Mouse (Mus musculus): ENCODE measurements at regions not wholly inside any gene's neighbourhood (a gene's known extent, or its start where the extent isn't known, plus 50 kb on each side); places are given as distances from the start of the nearest gene placed in this dataset.

DNA sequence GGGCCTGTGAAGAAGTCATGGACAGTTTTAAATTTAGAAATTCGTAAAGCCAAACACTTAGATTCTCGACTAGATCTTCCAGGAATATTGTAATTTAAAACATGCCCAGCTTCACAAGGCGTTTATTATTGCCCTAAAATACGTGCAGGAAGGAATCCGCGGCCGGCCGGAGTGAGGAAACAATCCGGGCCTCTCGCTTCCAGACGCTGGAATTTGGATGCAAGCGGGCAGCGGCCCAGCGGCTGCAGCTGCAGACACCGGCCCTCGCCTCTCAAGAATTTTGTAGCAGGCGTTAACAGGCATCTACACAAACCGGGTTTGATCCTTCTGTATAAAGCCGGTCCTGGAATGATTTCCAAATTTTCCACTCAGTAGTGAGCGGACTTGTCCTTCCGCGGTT is 260.7 kb upstream of the Nfe2l3 start:
- H3K27me3 ChIP-seq (ENCODE audit: control insufficient read depth, insufficient read depth, low read length) = peaks cover 27% of the 10 kb centered on the region
- TF ChIP-seq CTCF (IDR thresholded peaks at IDR 0.05; ENCODE audit: low read depth, low read length) = no peak
- no peak for TF ChIP-seq POLR2A (IDR thresholded peaks at IDR 0.05; ENCODE audit: extremely low read depth, insufficient read depth, low read length)
- no peaks in the 10 kb centered on the region for H3K36me3 ChIP-seq (ENCODE audit: control insufficient read depth, insufficient read depth, low read length)
- no peaks in the 10 kb centered on the region; the same call in 1 of the 2 replicates for H3K4me1 ChIP-seq (ENCODE audit: control insufficient read depth, insufficient read depth, low read length)
- 10% methylated on average over 22 of the region's 22 CpGs for WGBS
- no peak for DNase-seq (ENCODE audit: extremely low read depth, low read depth, low spot score)
- no peaks in the 10 kb centered on the region for H3K79me2 ChIP-seq (ENCODE audit: control insufficient read depth, insufficient read depth, low read length)
- H3K4me3 ChIP-seq (ENCODE audit: insufficient read depth, low read depth, low read length) = no peak overlapping the region
- no peak overlapping the region for H3K27ac ChIP-seq (replicated peaks; ENCODE audit: insufficient read depth, low read depth, low read length)
- no peak overlapping the region for H3K9ac ChIP-seq (ENCODE audit: low read depth, low read length)

DNA sequence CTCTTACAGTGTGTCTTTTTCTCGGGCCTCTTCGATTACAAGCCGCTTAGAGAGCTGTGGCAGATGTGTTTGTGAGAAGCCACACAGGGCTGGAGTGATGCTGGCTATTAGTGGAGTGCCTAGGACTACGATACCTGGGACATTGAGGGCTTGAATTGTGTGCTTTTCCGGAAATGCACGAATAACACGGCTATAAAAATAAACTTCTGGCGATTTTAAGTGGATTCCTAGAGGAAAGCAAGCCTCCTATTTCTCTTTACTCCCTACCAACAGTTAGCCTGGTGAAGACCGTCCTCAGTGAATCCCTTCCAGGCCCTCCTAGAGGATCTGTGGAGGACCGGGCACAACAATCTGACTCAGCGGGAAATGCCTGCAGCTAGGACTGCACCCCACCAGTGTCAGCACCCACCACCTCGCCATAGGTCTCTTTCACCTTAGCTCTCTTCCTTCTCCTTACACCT is 260.1 kb upstream of the Nfe2l3 start:
- TF ChIP-seq CTCF (IDR thresholded peaks at IDR 0.05; ENCODE audit: low read depth, low read length) (no peak), POLR2A (IDR thresholded peaks at IDR 0.05; ENCODE audit: extremely low read depth, insufficient read depth, low read length) (no peak)
- Histone ChIP-seq H3K27ac (replicated peaks; ENCODE audit: insufficient read depth, low read depth, low read length) (no peak overlapping the region), H3K4me3 (ENCODE audit: insufficient read depth, low read depth, low read length) (no peak overlapping the region), H3K4me1 (ENCODE audit: control insufficient read depth, insufficient read depth, low read length) (no peaks in the 10 kb centered on the region; the same call in 1 of the 2 replicates), H3K27me3 (ENCODE audit: control insufficient read depth, insufficient read depth, low read length) (peaks cover 31% of the 10 kb centered on the region), H3K36me3 (ENCODE audit: control insufficient read depth, insufficient read depth, low read length) (no peaks in the 10 kb centered on the region), H3K9ac (ENCODE audit: low read depth, low read length) (no peak overlapping the region), H3K79me2 (ENCODE audit: control insufficient read depth, insufficient read depth, low read length) (no peaks in the 10 kb centered on the region)
- WGBS = 10% methylated on average over 12 of the region's 12 CpGs
- no peak for DNase-seq (ENCODE audit: extremely low read depth, low read depth, low spot score)

DNA sequence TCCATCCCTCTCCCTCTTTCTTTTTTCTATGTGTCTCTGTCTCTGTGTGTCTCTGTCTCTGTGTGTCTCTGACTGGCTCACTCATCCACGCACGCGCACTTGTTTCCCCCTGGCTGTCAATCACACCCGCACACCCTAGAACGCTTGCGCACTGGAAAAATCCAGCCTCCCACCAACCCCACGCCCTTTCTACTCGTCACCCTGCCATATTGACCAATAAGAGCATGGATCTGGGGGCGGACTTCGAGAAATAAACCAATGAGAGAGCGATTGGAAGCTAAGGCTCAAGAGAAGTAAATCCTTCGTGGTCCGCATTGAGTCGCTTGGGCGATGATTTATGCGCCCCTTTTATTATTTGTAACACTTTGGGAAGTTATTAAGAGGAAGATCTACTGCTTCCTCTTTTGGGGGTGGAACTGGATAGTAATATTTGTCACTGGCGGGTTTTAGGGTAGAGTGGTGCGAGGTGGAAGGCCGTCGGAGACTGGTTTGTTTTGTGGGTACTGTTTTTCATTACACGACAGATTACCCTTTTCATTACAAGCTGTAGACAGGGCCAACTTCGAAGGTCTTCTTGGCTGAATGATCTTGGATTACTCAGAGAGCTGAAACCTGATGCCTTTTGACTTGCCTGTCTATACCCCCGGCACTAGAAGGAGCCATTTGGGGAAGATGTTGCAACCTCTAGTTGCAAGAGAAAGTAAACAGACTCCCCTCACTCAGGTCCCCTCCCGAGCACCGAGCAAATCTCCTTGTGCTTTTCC is 259.4 kb upstream of the Nfe2l3 start:
- DNase-seq (ENCODE audit: extremely low read depth, low read depth, low spot score) = no peak
- H3K4me3 ChIP-seq (ENCODE audit: insufficient read depth, low read depth, low read length) = no peak overlapping the region
- H3K4me1 ChIP-seq (ENCODE audit: control insufficient read depth, insufficient read depth, low read length) = no peaks in the 10 kb centered on the region; the same call in 1 of the 2 replicates
- WGBS = 4% methylated on average over 25 of the region's 25 CpGs
- H3K27me3 ChIP-seq (ENCODE audit: control insufficient read depth, insufficient read depth, low read length) = peaks cover 36% of the 10 kb centered on the region
- TF ChIP-seq POLR2A (IDR thresholded peaks at IDR 0.05; ENCODE audit: extremely low read depth, insufficient read depth, low read length) (no peak), CTCF (IDR thresholded peaks at IDR 0.05; ENCODE audit: low read depth, low read length) (no peak)
- H3K36me3 ChIP-seq (ENCODE audit: control insufficient read depth, insufficient read depth, low read length) = no peaks in the 10 kb centered on the region
- no peak overlapping the region for H3K27ac ChIP-seq (replicated peaks; ENCODE audit: insufficient read depth, low read depth, low read length)
- H3K9ac ChIP-seq (ENCODE audit: low read depth, low read length) = no peak overlapping the region
- H3K79me2 ChIP-seq (ENCODE audit: control insufficient read depth, insufficient read depth, low read length) = no peaks in the 10 kb centered on the region

- DNase-seq (ENCODE audit: extremely low read depth, low read depth, low spot score) = no peak
- Histone ChIP-seq H3K27me3 (ENCODE audit: control insufficient read depth, insufficient read depth, low read length) (peaks cover 37% of the 10 kb centered on the region), H3K4me1 (ENCODE audit: control insufficient read depth, insufficient read depth, low read length) (no peaks in the 10 kb centered on the region; the same call in 1 of the 2 replicates), H3K4me3 (ENCODE audit: insufficient read depth, low read depth, low read length) (no peak overlapping the region), H3K9ac (ENCODE audit: low read depth, low read length) (no peak overlapping the region), H3K36me3 (ENCODE audit: control insufficient read depth, insufficient read depth, low read length) (no peaks in the 10 kb centered on the region), H3K27ac (replicated peaks; ENCODE audit: insufficient read depth, low read depth, low read length) (no peak overlapping the region), H3K79me2 (ENCODE audit: control insufficient read depth, insufficient read depth, low read length) (no peaks in the 10 kb centered on the region)
- TF ChIP-seq CTCF (IDR thresholded peaks at IDR 0.05; ENCODE audit: low read depth, low read length) = no peak
- no peak for TF ChIP-seq POLR2A (IDR thresholded peaks at IDR 0.05; ENCODE audit: extremely low read depth, insufficient read depth, low read length)
- 6% methylated on average over 28 of the region's 28 CpGs for WGBS
Measured at GRCm38 (mm10) chr6:51173620-51174442, 258.6 kb upstream of the Nfe2l3 start.

- H3K27me3 ChIP-seq (ENCODE audit: control insufficient read depth, insufficient read depth, low read length) = peaks cover 36% of the 10 kb centered on the region
- H3K79me2 ChIP-seq (ENCODE audit: control insufficient read depth, insufficient read depth, low read length) = no peaks in the 10 kb centered on the region
- TF ChIP-seq CTCF (IDR thresholded peaks at IDR 0.05; ENCODE audit: low read depth, low read length) (no peak), POLR2A (IDR thresholded peaks at IDR 0.05; ENCODE audit: extremely low read depth, insufficient read depth, low read length) (no peak)
- H3K36me3 ChIP-seq (ENCODE audit: control insufficient read depth, insufficient read depth, low read length) = no peaks in the 10 kb centered on the region
- no peaks in the 10 kb centered on the region for H3K4me1 ChIP-seq (ENCODE audit: control insufficient read depth, insufficient read depth, low read length)
- no peak overlapping the region for H3K9ac ChIP-seq (ENCODE audit: low read depth, low read length)
- H3K4me3 ChIP-seq (ENCODE audit: insufficient read depth, low read depth, low read length) = no peak overlapping the region
- WGBS = 12% methylated on average over 18 of the region's 18 CpGs
- DNase-seq (ENCODE audit: extremely low read depth, low read depth, low spot score) = no peak
- no peak overlapping the region for H3K27ac ChIP-seq (replicated peaks; ENCODE audit: insufficient read depth, low read depth, low read length)
Measured at GRCm38 (mm10) chr6:51174443-51175021, 257.9 kb upstream of the Nfe2l3 start.
